Mouse (Mus musculus) cerebellum, adult 8-10 months (tissue): ENCODE data around the gene Pde6d.

Source experiments
- DNase-seq: peaks from one replicate; pipeline ENCODE4 v3.0.0; 2022

Pde6d gene

DNA sequence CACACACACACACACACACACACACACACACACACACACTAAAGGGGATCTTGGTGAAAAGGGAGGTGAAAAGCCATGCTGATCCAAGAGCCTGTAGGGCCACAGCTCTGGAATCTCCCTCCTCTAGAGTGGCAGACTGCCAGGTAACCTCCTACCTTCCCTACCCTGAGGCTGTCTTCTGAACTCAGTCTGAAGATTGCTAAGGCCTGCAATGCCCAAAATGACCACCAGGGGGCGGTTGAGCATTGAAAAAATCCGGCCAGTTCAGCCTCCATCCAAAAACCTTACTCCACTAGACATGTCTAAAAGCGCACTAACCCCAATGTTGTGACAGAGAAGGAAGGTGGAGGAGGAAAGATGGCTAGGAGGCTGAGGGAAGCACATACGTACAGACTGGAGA lies 80.9 kb downstream of the Pde6d start:
- DNase-seq, result peak; percentile 98

DNA sequence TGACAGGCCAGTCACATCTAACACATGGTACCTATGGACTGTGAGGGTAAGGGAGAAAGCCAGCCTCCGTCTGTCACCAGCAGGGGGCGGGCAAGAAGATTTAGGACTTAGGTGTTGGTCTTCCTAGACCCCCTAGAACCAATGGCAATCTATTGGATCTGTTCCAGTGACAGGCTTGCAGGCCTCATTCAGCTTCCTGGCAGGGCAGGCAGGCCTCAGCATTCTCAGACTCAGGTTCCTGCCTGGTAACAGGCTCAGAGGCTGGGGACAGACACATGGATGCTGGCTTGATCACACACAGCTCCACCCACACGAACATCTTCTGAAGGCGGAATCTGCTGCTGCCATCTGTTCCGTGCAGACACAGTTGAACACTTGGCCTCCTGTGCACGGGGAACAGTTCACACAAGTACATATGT lies 81.3 kb downstream of the Pde6d start:
- DNase-seq, result peak; percentile 70

DNA sequence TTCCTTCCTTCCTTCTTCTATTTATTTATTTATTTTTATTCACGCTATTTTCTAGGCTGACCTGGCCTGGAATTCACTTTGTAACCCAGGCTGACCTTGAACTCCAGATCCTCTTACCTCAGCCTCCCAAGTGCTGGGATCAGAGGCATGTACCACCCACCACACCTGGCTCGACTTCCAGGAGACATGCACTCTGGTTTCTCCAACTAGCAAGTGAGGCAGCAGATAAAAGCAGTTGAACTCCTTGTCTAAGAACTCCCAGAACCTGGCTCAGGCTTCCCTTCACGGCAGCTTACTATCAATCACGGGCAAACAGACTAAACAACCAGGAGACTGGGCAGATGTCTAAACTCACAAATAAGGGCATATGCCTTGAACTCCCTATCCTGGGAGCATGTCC lies 81.7 kb downstream of the Pde6d start:
- no peak for DNase-seq

DNA sequence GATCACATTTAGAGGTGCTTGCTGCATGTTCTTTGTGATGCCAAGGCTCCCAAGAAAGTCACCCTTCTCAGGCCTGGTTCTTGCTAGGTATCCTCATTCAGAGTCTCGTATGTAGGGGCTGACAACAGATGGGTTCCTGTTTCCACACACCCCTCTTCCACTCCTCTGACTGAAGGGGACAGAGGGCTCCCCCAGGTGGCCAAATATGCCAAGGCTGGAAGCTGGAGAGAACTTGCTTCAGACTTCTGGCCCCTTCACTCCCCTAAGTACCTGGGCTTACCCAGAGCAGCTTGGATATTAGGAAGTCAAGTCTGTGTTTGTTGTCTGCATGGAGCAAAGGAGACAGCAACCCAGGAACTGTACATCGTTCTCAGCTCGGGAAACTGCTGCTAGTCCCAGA lies 82.5 kb downstream of the Pde6d start:
- peak; percentile 55 for DNase-seq

DNA sequence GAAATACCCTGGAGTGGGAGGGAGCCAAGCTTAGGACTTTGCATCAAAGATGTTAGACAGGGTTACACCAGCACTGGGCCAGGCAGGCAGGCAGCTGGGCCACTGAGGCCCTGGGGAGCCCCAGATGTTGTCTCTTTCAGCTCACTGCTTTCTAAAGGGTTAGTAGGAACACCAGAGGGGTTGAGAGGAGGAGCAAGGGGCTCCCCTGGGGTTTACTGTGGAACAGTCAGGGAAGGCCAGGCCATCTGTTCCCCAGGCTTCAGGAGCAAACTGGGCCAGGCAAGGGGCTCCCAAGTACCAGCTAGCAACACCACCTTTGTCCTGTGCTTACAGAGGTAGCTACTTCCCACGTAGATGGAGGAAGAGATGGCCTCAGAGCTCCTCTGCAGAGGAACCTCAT lies 83.8 kb downstream of the Pde6d start:
- DNase-seq, result no peak

DNA sequence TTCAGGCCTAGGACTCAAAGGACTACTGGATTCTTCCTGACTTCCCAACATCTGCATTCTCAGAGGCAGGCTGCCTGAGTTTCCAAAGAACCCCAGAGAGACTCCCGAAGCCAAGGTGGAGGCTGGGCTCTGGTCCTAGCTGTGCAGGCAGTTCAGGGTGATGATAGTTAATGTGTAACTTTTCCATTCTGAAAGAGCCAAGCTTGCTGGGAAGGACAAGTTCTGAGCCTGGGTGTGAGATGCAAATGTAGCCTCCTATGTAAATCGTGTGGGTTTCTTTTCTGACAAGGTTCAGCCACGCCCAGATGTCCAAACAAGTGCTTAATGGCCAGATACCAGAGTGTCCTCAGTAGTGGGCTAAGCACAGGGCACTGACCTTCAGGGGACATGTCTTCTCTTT lies 84.4 kb downstream of the Pde6d start:
- DNase-seq, result no peak

DNA sequence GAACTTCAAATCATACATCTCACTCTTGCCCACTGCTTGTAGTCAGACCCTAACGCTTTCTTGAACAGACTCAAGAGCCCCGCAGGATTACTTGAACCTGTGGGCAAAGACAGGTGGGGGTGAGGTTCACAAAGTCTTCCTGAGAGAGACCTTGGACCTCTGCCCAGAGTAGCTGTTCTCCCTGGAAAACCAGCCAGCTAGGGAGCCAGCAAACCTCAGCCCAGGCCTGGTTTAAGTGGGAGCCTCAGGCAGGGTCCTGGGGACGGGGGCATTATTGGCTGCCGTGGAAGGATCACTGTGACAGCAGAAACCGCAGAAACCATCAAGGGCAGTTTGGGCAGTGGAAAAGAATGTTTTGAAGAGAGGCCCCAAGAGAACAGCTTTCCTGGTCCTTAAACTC lies 85.1 kb downstream of the Pde6d start:
- no peak for DNase-seq

DNA sequence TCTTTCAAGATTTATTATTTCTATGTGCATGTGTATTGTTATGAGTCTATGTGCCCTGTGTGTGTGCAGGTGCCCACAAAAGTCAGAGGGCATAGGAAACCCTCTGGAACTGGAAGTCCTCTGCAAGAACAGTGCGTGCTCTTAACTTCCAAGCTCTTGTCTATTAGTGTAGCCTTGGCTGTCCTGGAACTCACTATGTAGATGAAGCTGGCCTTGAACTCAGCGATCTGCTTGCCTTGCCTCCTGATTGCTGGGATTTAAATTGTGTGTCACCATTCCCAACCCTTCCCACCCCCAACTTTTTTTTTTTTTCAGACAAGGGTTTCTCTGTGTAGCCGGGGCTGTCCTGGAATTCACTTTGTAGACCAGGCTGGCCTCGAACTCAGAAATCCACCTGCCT lies 86.1 kb downstream of the Pde6d start:
- DNase-seq, result no peak

DNA sequence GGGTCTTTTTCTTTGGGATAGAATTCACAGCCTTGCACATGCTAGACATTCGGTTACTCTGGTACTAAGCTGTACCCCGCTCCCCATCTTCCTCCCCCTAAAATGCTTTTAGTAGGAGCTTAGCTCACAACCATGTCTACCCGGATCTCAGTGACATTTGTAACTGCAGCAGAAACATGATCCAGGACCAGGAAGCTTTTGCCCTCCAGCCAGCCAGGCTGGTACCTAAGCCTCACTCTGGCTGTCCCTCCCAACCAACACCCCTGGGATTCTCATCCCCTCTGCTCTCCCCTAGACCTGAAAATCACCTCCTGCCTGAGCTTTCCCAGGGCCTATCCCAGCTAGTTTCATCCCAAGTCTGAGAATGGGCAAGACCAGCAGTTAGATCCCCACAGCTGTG lies 88.6 kb downstream of the Pde6d start:
- DNase-seq, result no peak
